Mouse (Mus musculus): ENCODE results near the gene Pianp.

GRCm38 (mm10) chr6:124961021-124961420, 35.5 kb upstream of the Pianp start:
- TF ChIP-seq POLR2A (IDR thresholded peaks at IDR 0.05; ENCODE audit: insufficient read depth, low read depth, low read length) (no peak), CTCF (IDR thresholded peaks at IDR 0.05) (no peak)

Measured in heart, adult 2 months (tissue).